ENCODE assay signal across 19 mouse cellular contexts in genomic region chr15:25093758-25094157, GRCm38 (mm10).
A peak's percentile ranks its signal among the peaks of the same experiment; 100 is the strongest.
DNase-seq lines count a peak whose midpoint lies in the region; ATAC-seq and TF ChIP-seq lines count a peak whose summit lies in the region.
"Had no signal": no experiment of that assay in that cellular context is flagged by ENCODE, and none has a peak within 500 bp of the region (broad histone marks: within the 10 kb centered on the region; RNA-seq: fewer than 3 reads in every experiment).

No protein-coding gene starts in this region.

- WGBS in hindbrain, embryonic 10.5 days = 43% methylated on average over 6 of the region's 6 CpGs
- WGBS in hindbrain, postnatal 0 days = 26% methylated on average over 6 of the region's 6 CpGs
- 13% methylated on average over 6 of the region's 6 CpGs for WGBS in embryonic facial prominence, embryonic 10.5 days
- WGBS in neural tube, embryonic 14.5 days = 16% methylated on average over 6 of the region's 6 CpGs

- H3K36me3 ChIP-seq in hindbrain, embryonic 10.5 days = no peaks in the 10 kb centered on the region
- no peaks in the 10 kb centered on the region for H3K36me3 ChIP-seq in hindbrain, postnatal 0 days (ENCODE audit: insufficient read depth, low read length)
- no peaks in the 10 kb centered on the region for H3K36me3 ChIP-seq in embryonic facial prominence, embryonic 10.5 days (replicated peaks)
- H3K36me3 ChIP-seq in neural tube, embryonic 14.5 days (ENCODE audit: control insufficient read depth, insufficient read depth, low read length) = no peaks in the 10 kb centered on the region
- H3K36me3 ChIP-seq: embryonic facial prominence, embryonic 12.5 days; hindbrain, embryonic 15.5 days had no signal

- no peak for TF ChIP-seq POLR2A in brain, embryonic 14.5 days (IDR thresholded peaks at IDR 0.05; ENCODE audit: borderline replicate concordance, extremely low read depth, insufficient read depth, insufficient read length, poor library complexity, severe bottlenecking)

- H3K9ac ChIP-seq in hindbrain, postnatal 0 days (replicated peaks; ENCODE audit: low read length) = no peak overlapping the region
- H3K9ac ChIP-seq in neural tube, embryonic 14.5 days (replicated peaks; ENCODE audit: low read depth, low read length) = no peak overlapping the region
- H3K9ac ChIP-seq: embryonic facial prominence, embryonic 12.5 days; hindbrain, embryonic 15.5 days had no signal

- no peak overlapping the region for H3K4me3 ChIP-seq in hindbrain, embryonic 10.5 days
- H3K4me3 ChIP-seq in hindbrain, postnatal 0 days (ENCODE audit: low read length) = no peak overlapping the region
- H3K4me3 ChIP-seq in embryonic facial prominence, embryonic 10.5 days = no peak overlapping the region
- H3K4me3 ChIP-seq in neural tube, embryonic 14.5 days (ENCODE audit: low read depth, low read length) = no peak overlapping the region
- H3K4me3 ChIP-seq: embryonic facial prominence, embryonic 12.5 days; heart, adult 2 months; hindbrain, embryonic 15.5 days; megakaryocyte, embryonic 14.5 days had no signal

- no peak overlapping the region for H3K27ac ChIP-seq in hindbrain, embryonic 10.5 days
- H3K27ac ChIP-seq in hindbrain, postnatal 0 days = no peak overlapping the region
- H3K27ac ChIP-seq in embryonic facial prominence, embryonic 10.5 days (replicated peaks) = no peak overlapping the region
- H3K27ac ChIP-seq in neural tube, embryonic 14.5 days (ENCODE audit: low read depth, low read length) = 0 out of 2 replicates have a peak overlapping the region, but pooled peaks have one; percentile 39
- H3K27ac ChIP-seq: embryonic facial prominence, embryonic 12.5 days; heart, adult 2 months; hindbrain, embryonic 15.5 days had no signal

- no peak for ATAC-seq in hindbrain, postnatal 0 days
- ATAC-seq in neural tube, embryonic 14.5 days (ENCODE audit: low read depth) = peak; percentile 60; the same call in 1 of the 2 replicates
- ATAC-seq in monocyte, adult 5-6 weeks (replicated peaks; ENCODE audit: insufficient number of reproducible peaks, low FRiP score, low TSS enrichment, poor library complexity, severe bottlenecking) = no peak

- DNase-seq in hindbrain, embryonic 10.5 days (ENCODE audit: low spot score) = peak; percentile 8
- no peak for DNase-seq in hindbrain, postnatal 0 days (ENCODE audit: low spot score)
- peak; percentile 76 for DNase-seq in brain, embryonic 14.5 days (ENCODE audit: low read depth)
- DNase-seq in embryonic facial prominence, embryonic 10.5 days (ENCODE audit: low spot score) = peak; percentile 10
- no peak for DNase-seq in liver
- DNase-seq: adrenal gland, adult 8-10 months; cerebellum, adult 9-10 months; gastrocnemius, postnatal 10 days; heart, adult 2 months; kidney, adult 18-20 months; kidney, postnatal 25 days; layer of hippocampus, adult 9-11 months; lung, postnatal 14 days; thymus, postnatal 4 days had no signal

- TF ChIP-seq CTCF in hindbrain, postnatal 0 days (IDR thresholded peaks at IDR 0.05; ENCODE audit: low read depth) = no peak
- no peak for TF ChIP-seq CTCF in brain, embryonic 14.5 days (IDR thresholded peaks at IDR 0.05; ENCODE audit: borderline replicate concordance, extremely low read depth, insufficient read depth, insufficient read length)

- no peaks in the 10 kb centered on the region for H3K4me1 ChIP-seq in hindbrain, embryonic 10.5 days (replicated peaks)
- H3K4me1 ChIP-seq in hindbrain, postnatal 0 days (ENCODE audit: insufficient read depth, low read length) = no peaks in the 10 kb centered on the region
- peaks cover 2% of the 10 kb centered on the region; the same call in 1 of the 2 replicates for H3K4me1 ChIP-seq in embryonic facial prominence, embryonic 10.5 days
- no peaks in the 10 kb centered on the region for H3K4me1 ChIP-seq in neural tube, embryonic 14.5 days (ENCODE audit: control insufficient read depth, insufficient read depth, low read length)
- H3K4me1 ChIP-seq: embryonic facial prominence, embryonic 12.5 days; megakaryocyte, embryonic 14.5 days had no signal

- H3K27me3 ChIP-seq in hindbrain, embryonic 10.5 days (ENCODE audit: insufficient read depth, poor library complexity, severe bottlenecking) = no peaks in the 10 kb centered on the region
- H3K27me3 ChIP-seq in hindbrain, postnatal 0 days (ENCODE audit: insufficient read depth, low read length) = no peaks in the 10 kb centered on the region
- no peaks in the 10 kb centered on the region for H3K27me3 ChIP-seq in embryonic facial prominence, embryonic 10.5 days (replicated peaks; ENCODE audit: low read depth, poor library complexity, severe bottlenecking)
- no peaks in the 10 kb centered on the region for H3K27me3 ChIP-seq in neural tube, embryonic 14.5 days (ENCODE audit: control insufficient read depth, insufficient read depth, low read length)
- H3K27me3 ChIP-seq: embryonic facial prominence, embryonic 12.5 days; hindbrain, embryonic 15.5 days; megakaryocyte, embryonic 14.5 days had no signal

- H3K9me3 ChIP-seq in hindbrain, embryonic 10.5 days = no peaks in the 10 kb centered on the region
- H3K9me3 ChIP-seq in hindbrain, postnatal 0 days (ENCODE audit: low read length) = no peaks in the 10 kb centered on the region
- H3K9me3 ChIP-seq in embryonic facial prominence, embryonic 10.5 days = no peaks in the 10 kb centered on the region
- no peaks in the 10 kb centered on the region for H3K9me3 ChIP-seq in neural tube, embryonic 14.5 days (ENCODE audit: control insufficient read depth, low read length)
- H3K9me3 ChIP-seq: embryonic facial prominence, embryonic 12.5 days; hindbrain, embryonic 15.5 days; megakaryocyte, embryonic 14.5 days had no signal

- no peak overlapping the region for H3K4me2 ChIP-seq in hindbrain, postnatal 0 days (ENCODE audit: low read depth, low read length)
- H3K4me2 ChIP-seq in neural tube, embryonic 14.5 days (ENCODE audit: low read depth, low read length) = no peak overlapping the region
- H3K4me2 ChIP-seq: embryonic facial prominence, embryonic 12.5 days; hindbrain, embryonic 15.5 days had no signal

Comparison
In these comparisons a context has a peak if more than half of its experiments do, and no peak if none do; other contexts are left out.
1. DNase-seq: peak in hindbrain, embryonic 10.5 days (single experiment), brain, embryonic 14.5 days (single experiment) and embryonic facial prominence, embryonic 10.5 days (single experiment); none in hindbrain, postnatal 0 days (single experiment) and liver (single experiment).